Mouse (Mus musculus) c-Kit-positive CD71-negative TER-119-negative erythroid progenitor cells, embryonic 14.5 days (primary cell): ENCODE results near the gene Icam1.

Source experiments
- DNase-seq: peaks from one replicate; pipeline ENCODE4 v3.0.0-alpha.2; 2013; ENCODE audit warnings: low read depth

The Icam1 gene

GRCm38 (mm10) chr9:21015571-21016130, at the start of gene Icam1:
TSS of gene Icam1 (plus strand) at chr9:21015985.
- DNase-seq: no peak

- no peak for DNase-seq
Observed at GRCm38 (mm10) chr9:20966008-20966407, 49.8 kb upstream of the Icam1 start.

GRCm38 (mm10) chr9:20966747-20967146, 49.0 kb upstream of the Icam1 start:
- no peak for DNase-seq

GRCm38 (mm10) chr9:20971751-20972140, 44.0 kb upstream of the Icam1 start:
- DNase-seq: no peak

- DNase-seq: no peak
Observed at GRCm38 (mm10) chr9:20972141-20972992, 43.4 kb upstream of the Icam1 start.

GRCm38 (mm10) chr9:20973001-20973681, 42.6 kb upstream of the Icam1 start:
- no peak for DNase-seq

- no peak for DNase-seq
Observed at GRCm38 (mm10) chr9:20973682-20974075, 42.1 kb upstream of the Icam1 start.

GRCm38 (mm10) chr9:20975431-20976215, 40.2 kb upstream of the Icam1 start:
- DNase-seq: no peak

- DNase-seq: peak; percentile 58
Observed at GRCm38 (mm10) chr9:20976216-20976960, 39.4 kb upstream of the Icam1 start, which contains the start of gene S1pr2. TSS of gene S1pr2 (minus strand) at chr9:20976781.

GRCm38 (mm10) chr9:20976961-20977689, 38.7 kb upstream of the Icam1 start:
- no peak for DNase-seq

- DNase-seq: no peak
Observed at GRCm38 (mm10) chr9:20978409-20979095, 37.2 kb upstream of the Icam1 start.

- no peak for DNase-seq
Observed at GRCm38 (mm10) chr9:20979181-20979580, 36.6 kb upstream of the Icam1 start.

GRCm38 (mm10) chr9:20979769-20980168, 36.0 kb upstream of the Icam1 start:
- no peak for DNase-seq

- no peak for DNase-seq
Observed at GRCm38 (mm10) chr9:20982171-20982570, 33.6 kb upstream of the Icam1 start.

- DNase-seq: no peak
Observed at GRCm38 (mm10) chr9:20983169-20983568, 32.6 kb upstream of the Icam1 start.

GRCm38 (mm10) chr9:20986952-20987686, 28.7 kb upstream of the Icam1 start:
- no peak for DNase-seq

- DNase-seq: no peak
Observed at GRCm38 (mm10) chr9:20987953-20988352, 27.8 kb upstream of the Icam1 start.

- DNase-seq: no peak
Observed at GRCm38 (mm10) chr9:20990861-20991260, 24.9 kb upstream of the Icam1 start.

- no peak for DNase-seq
Observed at GRCm38 (mm10) chr9:20991587-20991986, 24.2 kb upstream of the Icam1 start.
